Mouse (Mus musculus) MEL (cell line): Measurements from ENCODE around the gene Tubb3. TPM values are rescaled to one million over a fixed set of nuclear protein-coding genes. Genes with fewer than 3 reads are reported as not detected.

Experiments
- DNase-seq: peaks from one replicate; pipeline ENCODE4 v3.0.0; 2011; ENCODE audit warnings: low read depth, low spot score
- H3K27ac ChIP-seq: 2 replicates; pipeline ENCODE4 v1.5.1; 2012; ENCODE audit warnings: low read depth, mild to moderate bottlenecking, control low read depth, low read length, moderate library complexity; ENCODE audit not compliant: control insufficient read depth
- H3K27me3 ChIP-seq, 2 experiments: fragments of 150-350 bp in 1 of 2; sonication (generic) in 1 of 2; 2 replicates each; pipeline ENCODE4 v1.6.1; 2012; ENCODE audit warnings: low read length in 2 of 2, mild to moderate bottlenecking in 2 of 2, improper control_type of control experiment in 1 of 2, moderate library complexity in 1 of 2; ENCODE audit not compliant: insufficient read depth in 2 of 2, control insufficient read depth in 1 of 2
- H3K36me3 ChIP-seq, 2 experiments: 2 replicates each; pipeline ENCODE4 v1.6.1; 2012 to 2014; ENCODE audit warnings: low read length in 2 of 2, improper control_type of control experiment in 1 of 2, inconsistent platforms in 1 of 2, mild to moderate bottlenecking in 1 of 2; ENCODE audit not compliant: insufficient read depth in 2 of 2, control insufficient read depth in 1 of 2
- H3K4me1 ChIP-seq, 2 experiments: fragments of 150-350 bp in 1 of 2; sonication (generic) in 1 of 2; 2 replicates each; pipeline ENCODE4 v1.6.1; 2012; ENCODE audit warnings: low read length in 2 of 2, improper control_type of control experiment in 1 of 2, mild to moderate bottlenecking in 1 of 2; ENCODE audit not compliant: insufficient read depth in 2 of 2, control insufficient read depth in 1 of 2
- H3K4me3 ChIP-seq, 2 experiments: fragments of 150-350 bp in 1 of 2; sonication (generic) in 1 of 2; 2 replicates each; pipeline ENCODE4 v1.5.1; 2012; ENCODE audit warnings: low read depth in 2 of 2, low read length in 2 of 2, mild to moderate bottlenecking in 2 of 2, moderate library complexity in 2 of 2, control low read depth in 1 of 2, improper control_type of control experiment in 1 of 2; ENCODE audit not compliant: control insufficient read depth in 1 of 2, insufficient read depth in 1 of 2
- H3K79me2 ChIP-seq: 2 replicates; pipeline ENCODE4 v1.6.1; 2012; ENCODE audit warnings: mild to moderate bottlenecking, low read length, moderate library complexity; ENCODE audit not compliant: control insufficient read depth, poor library complexity, insufficient read depth
- H3K9ac ChIP-seq: 2 replicates; pipeline ENCODE4 v1.6.1; 2012; ENCODE audit warnings: low read depth, mild to moderate bottlenecking, control low read depth, low read length, moderate library complexity; ENCODE audit not compliant: control insufficient read depth, poor library complexity, severe bottlenecking
- H3K9me3 ChIP-seq: fragments of 150-350 bp; sonication (generic); replicated peaks from 2 replicates; pipeline ENCODE4 v1.6.1; 2012; ENCODE audit warnings: mild to moderate bottlenecking, low read length, improper control_type of control experiment, moderate library complexity; ENCODE audit not compliant: insufficient read depth
- CHD1 ChIP-seq: IDR thresholded peaks from 2 replicates; pipeline ENCODE4 v1.6.1; 2012; ENCODE audit warnings: low read depth, mild to moderate bottlenecking, inconsistent platforms, low read length, improper control_type of control experiment
- CHD2 ChIP-seq: IDR thresholded peaks from 2 replicates; pipeline ENCODE4 v1.6.1; 2011; ENCODE audit warnings: low read length, improper control_type of control experiment
- EP300 ChIP-seq, 2 experiments: IDR thresholded peaks; 2 replicates each; pipeline ENCODE4 v1.6.1; 2011; ENCODE audit warnings: improper control_type of control experiment in 2 of 2, low read length in 2 of 2, low read depth in 1 of 2, mild to moderate bottlenecking in 1 of 2
- GABPA ChIP-seq: IDR thresholded peaks from 2 replicates; pipeline ENCODE4 v1.6.1; 2012; ENCODE audit warnings: low read depth, mild to moderate bottlenecking, inconsistent platforms, low read length, improper control_type of control experiment, moderate library complexity
- HCFC1 ChIP-seq: IDR thresholded peaks from 2 replicates; pipeline ENCODE4 v1.6.1; 2012; ENCODE audit warnings: low read depth, mild to moderate bottlenecking, inconsistent platforms, low read length, improper control_type of control experiment, moderate library complexity
- MAFK ChIP-seq: IDR thresholded peaks from 2 replicates; pipeline ENCODE4 v1.6.1; 2011; ENCODE audit warnings: low read depth, mild to moderate bottlenecking, low read length, improper control_type of control experiment, borderline replicate concordance
- MAX ChIP-seq: IDR thresholded peaks from 2 replicates; pipeline ENCODE4 v1.6.1; 2011; ENCODE audit warnings: low read length, improper control_type of control experiment
- MAZ ChIP-seq: IDR thresholded peaks from 2 replicates; pipeline ENCODE4 v1.6.1; 2012; ENCODE audit warnings: low read depth, mild to moderate bottlenecking, inconsistent platforms, low read length, improper control_type of control experiment
- MXI1 ChIP-seq: IDR thresholded peaks from 2 replicates; pipeline ENCODE4 v1.6.1; 2011; ENCODE audit warnings: mild to moderate bottlenecking, low read depth, low read length, improper control_type of control experiment
- MYB ChIP-seq: IDR thresholded peaks from 2 replicates; pipeline ENCODE4 v1.6.1; 2011; ENCODE audit warnings: mild to moderate bottlenecking, low read depth, low read length, improper control_type of control experiment
- MYC ChIP-seq: IDR thresholded peaks from 2 replicates; pipeline ENCODE4 v1.6.1; 2011; ENCODE audit warnings: low read depth, mild to moderate bottlenecking, low read length, improper control_type of control experiment, moderate library complexity
- NRF1 ChIP-seq: IDR thresholded peaks from 2 replicates; pipeline ENCODE4 v1.6.1; 2014; ENCODE audit warnings: low read depth, mild to moderate bottlenecking, inconsistent platforms, low read length, improper control_type of control experiment, moderate library complexity; ENCODE audit not compliant: poor library complexity, insufficient read depth, severe bottlenecking
- POLR2A ChIP-seq, 2 experiments: IDR thresholded peaks; 2 replicates each; pipeline ENCODE4 v1.6.1; 2011 to 2012; ENCODE audit warnings: low read length in 2 of 2, mild to moderate bottlenecking in 2 of 2, control low read depth in 1 of 2, improper control_type of control experiment in 1 of 2, low read depth in 1 of 2, moderate library complexity in 1 of 2; ENCODE audit not compliant: control insufficient read depth in 1 of 2, insufficient read depth in 1 of 2, poor library complexity in 1 of 2
- POLR2AphosphoS2 ChIP-seq: IDR thresholded peaks from 2 replicates; pipeline ENCODE4 v1.6.1; 2011; ENCODE audit warnings: low read length, improper control_type of control experiment
- POLR2AphosphoS5 ChIP-seq: IDR thresholded peaks from 2 replicates; pipeline ENCODE4 v1.6.1; 2012; ENCODE audit warnings: low read depth, borderline replicate concordance, mild to moderate bottlenecking, inconsistent platforms, low read length, moderate library complexity, mixed read lengths
- SIN3A ChIP-seq: IDR thresholded peaks from 2 replicates; pipeline ENCODE4 v1.6.1; 2012; ENCODE audit warnings: low read length, improper control_type of control experiment, inconsistent platforms
- SMC3 ChIP-seq: IDR thresholded peaks from 2 replicates; pipeline ENCODE4 v1.6.1; 2011; ENCODE audit warnings: low read depth, low read length, improper control_type of control experiment
- TAL1 ChIP-seq: IDR thresholded peaks from 2 replicates; pipeline ENCODE4 v1.6.1; 2012; ENCODE audit warnings: mild to moderate bottlenecking, inconsistent platforms, low read length, moderate library complexity, mixed read lengths
- TBP ChIP-seq: IDR thresholded peaks from 2 replicates; pipeline ENCODE4 v1.8.0; 2011; ENCODE audit warnings: low read depth, low read length, improper control_type of control experiment
- TCF12 ChIP-seq: IDR thresholded peaks from 2 replicates; pipeline ENCODE4 v1.6.1; 2014; ENCODE audit warnings: low read depth, mild to moderate bottlenecking, inconsistent platforms, low read length, improper control_type of control experiment, moderate library complexity
- UBTF ChIP-seq: IDR thresholded peaks from 2 replicates; pipeline ENCODE4 v1.6.1; 2012; ENCODE audit warnings: low read depth, mild to moderate bottlenecking, inconsistent platforms, low read length, improper control_type of control experiment, moderate library complexity, borderline replicate concordance; ENCODE audit not compliant: insufficient read depth
- USF2 ChIP-seq, 2 experiments: IDR thresholded peaks; 2 replicates each; pipeline ENCODE4 v1.6.1; 2011 to 2012; ENCODE audit warnings: improper control_type of control experiment in 2 of 2, low read length in 2 of 2, borderline replicate concordance in 1 of 2, inconsistent platforms in 1 of 2, low read depth in 1 of 2, mild to moderate bottlenecking in 1 of 2; ENCODE audit not compliant: insufficient read depth in 1 of 2
- ZC3H11A ChIP-seq: IDR thresholded peaks from 2 replicates; pipeline ENCODE4 v1.6.1; 2012; ENCODE audit warnings: low read depth, mild to moderate bottlenecking, inconsistent platforms, low read length, improper control_type of control experiment
- ZKSCAN1 ChIP-seq: IDR thresholded peaks from 2 replicates; pipeline ENCODE4 v1.6.1; 2012; ENCODE audit warnings: low read depth, mild to moderate bottlenecking, inconsistent platforms, low read length, improper control_type of control experiment, moderate library complexity
- ZMIZ1 ChIP-seq: IDR thresholded peaks from 2 replicates; pipeline ENCODE4 v1.6.1; 2012; ENCODE audit warnings: low read depth, mild to moderate bottlenecking, inconsistent platforms, low read length, improper control_type of control experiment, moderate library complexity
- ZNF384 ChIP-seq: IDR thresholded peaks from 2 replicates; pipeline ENCODE4 v1.6.1; 2012; ENCODE audit warnings: low read depth, mild to moderate bottlenecking, inconsistent platforms, low read length, improper control_type of control experiment
- polyA plus RNA-seq, 2 experiments: library from polyadenylated mRNA; stranded (reverse) in 1 of 2; unstranded in 1 of 2; fragments of >175 nt in 1 of 2; fragments of >200 nt in 1 of 2; gene quantifications; 2 replicates each; pipeline versions ENCODE4 v1.2.1 to v1.2.4; 2012; ENCODE audit warnings: low replicate concordance in 2 of 2, low read depth in 1 of 2; ENCODE audit not compliant: insufficient read length in 2 of 2, insufficient read depth in 1 of 2, missing spikeins in 1 of 2
- total RNA-seq: library from RNA; depleted of rRNA; stranded (reverse); fragments of 300-350 nt; gene quantifications from 2 replicates; pipeline ENCODE4 v1.2.3, GENCODE M21; 2012

Gene Tubb3
- total and polyA plus RNA-seq, 3 experiments = 0.69 to 1.4 TPM; not detected in 1

DNA sequence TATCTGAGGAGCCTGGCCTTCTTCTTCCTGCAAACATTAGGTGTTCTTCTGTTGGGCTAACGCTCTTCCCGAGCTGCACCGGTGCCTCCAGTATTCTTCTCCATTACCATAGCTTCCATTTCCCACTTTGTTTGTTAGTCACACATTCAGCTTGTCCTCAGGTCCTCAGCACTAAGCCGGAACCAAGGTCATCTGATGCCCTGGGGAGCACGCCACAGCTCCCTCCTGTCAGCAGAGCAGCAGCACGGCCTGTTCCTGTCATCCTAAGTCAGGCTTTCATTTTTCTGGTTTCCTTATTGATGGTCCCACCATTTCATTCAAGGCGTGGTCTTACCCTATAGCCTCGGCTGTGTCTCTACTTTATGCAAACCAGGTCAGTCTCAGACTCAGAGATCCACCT is 23.4 kb upstream of the Tubb3 start:
- Histone ChIP-seq H3K36me3 (peaks cover 0 to 10% of the 10 kb centered on the region in 2 experiments; a peak in 2 of 4 replicates), H3K4me3 (no peak overlapping the region), H3K79me2 (no peaks in the 10 kb centered on the region)

DNA sequence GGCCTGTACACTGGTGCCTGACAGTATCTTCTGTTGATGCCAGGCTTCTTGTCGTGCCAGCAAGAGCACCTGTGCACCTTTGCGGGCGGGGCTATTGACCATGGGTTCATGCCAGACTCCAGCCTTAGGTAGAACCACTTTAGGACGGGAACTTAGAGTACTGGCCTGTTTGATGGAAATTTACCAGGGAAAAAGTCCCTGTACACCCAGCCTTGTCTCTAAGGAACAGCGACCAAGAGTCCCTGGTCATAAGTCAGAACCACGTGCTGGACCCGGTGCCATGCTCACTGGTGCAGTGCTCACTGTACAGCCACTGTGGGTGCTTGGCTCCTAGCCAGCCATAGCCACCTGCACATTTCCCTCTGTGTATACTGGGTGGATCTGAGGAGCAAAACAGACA is 22.2 kb upstream of the Tubb3 start:
- Histone ChIP-seq H3K27me3 (no peaks in the 10 kb centered on the region), H3K79me2 (no peaks in the 10 kb centered on the region), H3K9me3 (no peaks in the 10 kb centered on the region), H3K36me3 (peaks cover 0 to 14% of the 10 kb centered on the region in 2 experiments; a peak in 2 of 4 replicates), H3K4me1 (no peaks in the 10 kb centered on the region), H3K9ac (no peak overlapping the region), H3K27ac (no peak overlapping the region), H3K4me3 (no peak overlapping the region)
- TF ChIP-seq USF2 (IDR thresholded peaks at IDR 0.05; ENCODE audit: borderline replicate concordance in 1 of 2, insufficient read depth in 1 of 2, low read depth in 1 of 2, low read length in 2 of 2) (no peak), CHD1 (no peak), NRF1 (no peak), MAZ (no peak), TCF12 (no peak), MAFK (no peak), MXI1 (no peak), ZNF384 (no peak), UBTF (no peak), ZKSCAN1 (no peak), GABPA (no peak), MYB (no peak), MAX (no peak), SIN3A (no peak), POLR2AphosphoS2 (no peak), TBP (no peak), MYC (no peak)
- DNase-seq = no peak

More for the DNA sequence above, 23.4 kb upstream of the Tubb3 start:
- H3K4me1 ChIP-seq = no peaks in the 10 kb centered on the region
- H3K9me3 ChIP-seq = no peaks in the 10 kb centered on the region
- TF ChIP-seq SIN3A = no peak
- TF ChIP-seq HCFC1 = no peak
- TF ChIP-seq ZC3H11A = no peak
- no peak for TF ChIP-seq SMC3
- no peak for TF ChIP-seq POLR2AphosphoS2
- TF ChIP-seq MYB = no peak
- TF ChIP-seq MAFK = no peak
- TF ChIP-seq POLR2AphosphoS5 = no peak
- TF ChIP-seq TAL1 = no peak
- TF ChIP-seq POLR2A (IDR thresholded peaks at IDR 0.05; ENCODE audit: control insufficient read depth in 1 of 2, insufficient read depth in 1 of 2, low read depth in 1 of 2, low read length in 2 of 2, poor library complexity in 1 of 2) = no peak
- TF ChIP-seq NRF1 = no peak
- TF ChIP-seq TCF12 = no peak
- no peak for TF ChIP-seq EP300 (IDR thresholded peaks at IDR 0.05; ENCODE audit: low read depth in 1 of 2, low read length in 2 of 2)
- TF ChIP-seq MXI1 = no peak
- TF ChIP-seq CHD1 = no peak
- TF ChIP-seq CHD2 = no peak
- no peak for TF ChIP-seq ZMIZ1
- no peaks in the 10 kb centered on the region for H3K27me3 ChIP-seq
- DNase-seq = no peak
- H3K27ac ChIP-seq = no peak overlapping the region
- no peak overlapping the region for H3K9ac ChIP-seq
